Mouse (Mus musculus) CH12.LX (cell line): Measurements from ENCODE around the gene Frmd8. TPM values are rescaled to one million over a fixed set of nuclear protein-coding genes. Genes with fewer than 3 reads are reported as not detected.

ENCODE experiments used
- DNase-seq: peaks from one replicate; pipeline ENCODE4 v3.0.0-alpha.2; 2013; ENCODE audit errors: extremely low read depth
- H3K27ac ChIP-seq: 2 replicates; pipeline ENCODE4 v1.5.1; 2012; ENCODE audit warnings: low read depth, mild to moderate bottlenecking, control low read depth, moderate library complexity; ENCODE audit not compliant: insufficient read depth
- H3K27me3 ChIP-seq: replicated peaks from 2 replicates; pipeline ENCODE3; 2012; ENCODE audit warnings: inconsistent platforms
- H3K36me3 ChIP-seq, 2 experiments: replicated peaks in 1 of 2; 2 replicates each; pipeline versions ENCODE3 to v1.6.1; 2012; ENCODE audit warnings: inconsistent platforms in 1 of 2, low read length in 1 of 2, mild to moderate bottlenecking in 1 of 2, mixed read lengths in 1 of 2, moderate library complexity in 1 of 2; ENCODE audit not compliant: control insufficient read depth in 1 of 2, insufficient read depth in 1 of 2
- H3K4me1 ChIP-seq, 2 experiments: 2 replicates each; pipeline ENCODE4 v1.6.1; 2012; ENCODE audit warnings: inconsistent platforms in 1 of 2, moderate library complexity in 1 of 2; ENCODE audit not compliant: insufficient read depth in 2 of 2, control insufficient read depth in 1 of 2
- H3K4me2 ChIP-seq: 2 replicates; pipeline ENCODE4 v1.6.1; 2012; ENCODE audit warnings: low read depth, mild to moderate bottlenecking, control low read depth; ENCODE audit not compliant: poor library complexity, insufficient read depth, severe bottlenecking
- H3K4me3 ChIP-seq, 3 experiments: fragments of 150-350 bp in 1 of 3; sonication (generic) in 1 of 3; replicated peaks in 1 of 3; 2 replicates each; pipeline versions ENCODE3 to v1.5.1; 2011 to 2012; ENCODE audit warnings: low read depth in 2 of 3, low read length in 2 of 3, mild to moderate bottlenecking in 2 of 3, moderate library complexity in 2 of 3, control low read depth in 1 of 3, improper control_type of control experiment in 1 of 3, inconsistent platforms in 1 of 3, mixed read lengths in 1 of 3; ENCODE audit not compliant: poor library complexity in 1 of 3
- H3K79me2 ChIP-seq: replicated peaks from 2 replicates; pipeline ENCODE4 v1.6.1; 2012; ENCODE audit warnings: mild to moderate bottlenecking, moderate library complexity; ENCODE audit not compliant: control insufficient read depth, poor library complexity, insufficient read depth, severe bottlenecking; ENCODE audit errors: extremely low read depth
- H3K9ac ChIP-seq: 2 replicates; pipeline ENCODE4 v1.6.1; 2012; ENCODE audit warnings: low read depth, mild to moderate bottlenecking, control low read depth, moderate library complexity; ENCODE audit not compliant: insufficient read depth
- H3K9me3 ChIP-seq: replicated peaks from 2 replicates; pipeline ENCODE3; 2012; ENCODE audit warnings: low read length, inconsistent platforms, mixed read lengths
- BHLHE40 ChIP-seq: IDR thresholded peaks from 2 replicates; pipeline ENCODE4 v1.6.1; 2011; ENCODE audit warnings: mild to moderate bottlenecking, low read depth, low read length, improper control_type of control experiment
- CHD1 ChIP-seq: IDR thresholded peaks from 2 replicates; pipeline ENCODE4 v1.6.1; 2012; ENCODE audit warnings: low read depth, low read length, improper control_type of control experiment, inconsistent platforms
- CHD2 ChIP-seq: IDR thresholded peaks from 2 replicates; pipeline ENCODE4 v1.6.1; 2011; ENCODE audit warnings: low read length, improper control_type of control experiment
- CTCF ChIP-seq, 2 experiments: IDR thresholded peaks in 1 of 2; conservative IDR thresholded peaks in 1 of 2; 2 replicates each; pipeline ENCODE4 v1.5.1; 2011 to 2012; ENCODE audit warnings: low read depth in 2 of 2, low read length in 2 of 2, improper control_type of control experiment in 1 of 2, inconsistent platforms in 1 of 2, mild to moderate bottlenecking in 1 of 2, moderate library complexity in 1 of 2
- E2F4 ChIP-seq: IDR thresholded peaks from 2 replicates; pipeline ENCODE4 v1.6.1; 2011; ENCODE audit warnings: low read depth, low read length, improper control_type of control experiment; ENCODE audit not compliant: insufficient replicate concordance
- ELF1 ChIP-seq: IDR thresholded peaks from 2 replicates; pipeline ENCODE4 v1.6.1; 2014; ENCODE audit warnings: low read depth, mild to moderate bottlenecking, inconsistent platforms, low read length, improper control_type of control experiment
- ETS1 ChIP-seq: conservative IDR thresholded peaks from 2 replicates; pipeline ENCODE4 v1.6.1; 2012; ENCODE audit warnings: low read depth, mild to moderate bottlenecking, inconsistent platforms, low read length, improper control_type of control experiment, moderate library complexity
- HCFC1 ChIP-seq: IDR thresholded peaks from 2 replicates; pipeline ENCODE4 v1.6.1; 2012; ENCODE audit warnings: low read depth, mild to moderate bottlenecking, inconsistent platforms, low read length, improper control_type of control experiment
- IRF4 ChIP-seq: IDR thresholded peaks from 2 replicates; pipeline ENCODE4 v1.6.1; 2014; ENCODE audit warnings: low read depth, mild to moderate bottlenecking, inconsistent platforms, low read length, improper control_type of control experiment
- JUN ChIP-seq: IDR thresholded peaks from 2 replicates; pipeline ENCODE4 v1.6.1; 2011; ENCODE audit warnings: low read depth, mild to moderate bottlenecking, low read length, improper control_type of control experiment, moderate library complexity; ENCODE audit not compliant: insufficient read depth
- JUND ChIP-seq: conservative IDR thresholded peaks from 2 replicates; pipeline ENCODE4 v1.6.1; 2011; ENCODE audit warnings: low read depth, low read length, improper control_type of control experiment
- KAT2A ChIP-seq: IDR thresholded peaks from 2 replicates; pipeline ENCODE4 v1.6.1; 2012; ENCODE audit warnings: low read length, improper control_type of control experiment, inconsistent platforms; ENCODE audit not compliant: insufficient replicate concordance
- MAFK ChIP-seq: IDR thresholded peaks from 2 replicates; pipeline ENCODE4 v1.6.1; 2011; ENCODE audit warnings: low read length, improper control_type of control experiment; ENCODE audit not compliant: insufficient replicate concordance
- MAX ChIP-seq: IDR thresholded peaks from 2 replicates; pipeline ENCODE4 v1.6.1; 2011; ENCODE audit warnings: low read length, improper control_type of control experiment
- MAZ ChIP-seq: IDR thresholded peaks from 2 replicates; pipeline ENCODE4 v1.6.1; 2012; ENCODE audit warnings: low read depth, mild to moderate bottlenecking, inconsistent platforms, low read length, improper control_type of control experiment, moderate library complexity
- MXI1 ChIP-seq: IDR thresholded peaks from 2 replicates; pipeline ENCODE4 v1.6.1; 2011; ENCODE audit warnings: mild to moderate bottlenecking, low read depth, low read length, improper control_type of control experiment
- MYC ChIP-seq: IDR thresholded peaks from 2 replicates; pipeline ENCODE4 v1.6.1; 2011; ENCODE audit warnings: low read depth, mild to moderate bottlenecking, improper control_type of control experiment, low read length
- NELFE ChIP-seq: IDR thresholded peaks from 2 replicates; pipeline ENCODE4 v1.6.1; 2011; ENCODE audit warnings: low read depth, low read length, improper control_type of control experiment
- NRF1 ChIP-seq: IDR thresholded peaks from 2 replicates; pipeline ENCODE4 v1.6.1; 2014; ENCODE audit warnings: low read depth, mild to moderate bottlenecking, inconsistent platforms, low read length, improper control_type of control experiment, moderate library complexity
- PAX5 ChIP-seq: IDR thresholded peaks from 2 replicates; pipeline ENCODE4 v1.6.1; 2012; ENCODE audit warnings: low read length, inconsistent platforms, mixed read lengths
- POLR2A ChIP-seq: IDR thresholded peaks from 2 replicates; pipeline ENCODE4 v1.6.1; 2011; ENCODE audit warnings: low read depth, mild to moderate bottlenecking, improper control_type of control experiment, low read length
- POLR2AphosphoS2 ChIP-seq: IDR thresholded peaks from 2 replicates; pipeline ENCODE4 v1.6.1; 2011; ENCODE audit warnings: low read depth, low read length, improper control_type of control experiment
- RAD21 ChIP-seq: IDR thresholded peaks from 2 replicates; pipeline ENCODE4 v1.6.1; 2011; ENCODE audit warnings: low read depth, mild to moderate bottlenecking, low read length, improper control_type of control experiment, moderate library complexity
- RCOR1 ChIP-seq: conservative IDR thresholded peaks from 2 replicates; pipeline ENCODE4 v1.6.1; 2012; ENCODE audit warnings: low read depth, mild to moderate bottlenecking, inconsistent platforms, low read length, improper control_type of control experiment
- SIN3A ChIP-seq: IDR thresholded peaks from 2 replicates; pipeline ENCODE4 v1.6.1; 2012; ENCODE audit warnings: low read length, improper control_type of control experiment, inconsistent platforms
- SMC3 ChIP-seq: IDR thresholded peaks from 2 replicates; pipeline ENCODE4 v1.6.1; 2011; ENCODE audit warnings: low read depth, low read length, improper control_type of control experiment
- TBP ChIP-seq: conservative IDR thresholded peaks from 2 replicates; pipeline ENCODE4 v1.6.1; 2011; ENCODE audit warnings: low read depth, low read length, improper control_type of control experiment
- TCF12 ChIP-seq: IDR thresholded peaks from 2 replicates; pipeline ENCODE4 v1.6.1; 2014; ENCODE audit warnings: low read depth, mild to moderate bottlenecking, inconsistent platforms, low read length, improper control_type of control experiment
- UBTF ChIP-seq: IDR thresholded peaks from 2 replicates; pipeline ENCODE4 v1.6.1; 2012; ENCODE audit warnings: low read depth, mild to moderate bottlenecking, inconsistent platforms, low read length, improper control_type of control experiment, moderate library complexity
- USF1 ChIP-seq: IDR thresholded peaks from 2 replicates; pipeline ENCODE4 v1.6.1; 2014; ENCODE audit warnings: low read depth, mild to moderate bottlenecking, inconsistent platforms, low read length, improper control_type of control experiment
- USF2 ChIP-seq: conservative IDR thresholded peaks from 2 replicates; pipeline ENCODE4 v1.6.1; 2011; ENCODE audit warnings: low read depth, low read length, improper control_type of control experiment
- ZC3H11A ChIP-seq: IDR thresholded peaks from 2 replicates; pipeline ENCODE4 v1.6.1; 2012; ENCODE audit warnings: low read depth, mild to moderate bottlenecking, inconsistent platforms, low read length, improper control_type of control experiment
- ZKSCAN1 ChIP-seq: IDR thresholded peaks from 2 replicates; pipeline ENCODE4 v1.6.1; 2012; ENCODE audit warnings: low read depth, inconsistent platforms, low read length, improper control_type of control experiment, borderline replicate concordance
- ZMIZ1 ChIP-seq: IDR thresholded peaks from 2 replicates; pipeline ENCODE4 v1.6.1; 2012; ENCODE audit warnings: low read depth, mild to moderate bottlenecking, inconsistent platforms, low read length, improper control_type of control experiment
- ZNF384 ChIP-seq: IDR thresholded peaks from 2 replicates; pipeline ENCODE4 v1.6.1; 2012; ENCODE audit warnings: low read depth, low read length, improper control_type of control experiment, inconsistent platforms
- dilution Hi-C: fragments of 300-500 bp; cut with MboI; formaldehyde crosslinking; loops from 2 replicates; pipeline ENCODE4 v1.14.3; 2020; ENCODE audit warnings: low sequenced_read_pairs; ENCODE audit not compliant: extremely low pct_unique_long_range_greater_than_20kb, extremely low pct_ligation_motif_present
- in situ Hi-C: fragments of 300-500 bp; cut with MboI; formaldehyde crosslinking; loops from 3 replicates; pipeline ENCODE4 v1.14.3; 2019; ENCODE audit warnings: low sequenced_read_pairs, low pct_ligation_motif_present, low pct_unique_long_range_greater_than_20kb, mixed read lengths
- polyA plus RNA-seq: library from polyadenylated mRNA; unstranded; fragments of >175 nt; gene quantifications from 2 replicates; pipeline ENCODE4 v1.2.1, GENCODE M21; 2012; ENCODE audit warnings: low read depth; ENCODE audit not compliant: insufficient read length
- total RNA-seq, 2 experiments: library from RNA; depleted of rRNA; stranded (reverse); fragments of 300-350 nt in 1 of 2; fragments of >200 nt in 1 of 2; gene quantifications; 2 replicates each; pipeline ENCODE4 v1.2.3; 2012 to 2014

The Frmd8 gene
- total and polyA plus RNA-seq, 3 experiments: 13.5 to 30.7 (median 25.2) TPM

- in situ Hi-C loops: no loop called here
- peak; percentile 46 for DNase-seq
- Histone ChIP-seq H3K36me3 (peaks cover 20 to 69% of the 10 kb centered on the region in 2 experiments), H3K27me3 (no peaks in the 10 kb centered on the region), H3K9me3 (no peaks in the 10 kb centered on the region), H3K4me2 (no peak overlapping the region), H3K4me1 (no peaks in the 10 kb centered on the region), H3K4me3 (no peak overlapping the region), H3K27ac (no peak overlapping the region), H3K9ac (no peak overlapping the region), H3K79me2 (no peaks in the 10 kb centered on the region)
- dilution Hi-C loops: no loop called here
- peak; percentile 61 for TF ChIP-seq SMC3
- TF ChIP-seq MAZ: no peak
- TF ChIP-seq POLR2AphosphoS2: no peak
- no peak for TF ChIP-seq MAFK
- TF ChIP-seq NELFE: no peak
- peak; percentile 53 for TF ChIP-seq RAD21
- no peak for TF ChIP-seq UBTF
- TF ChIP-seq TCF12: no peak
- no peak for TF ChIP-seq KAT2A
- no peak for TF ChIP-seq CHD1
- no peak for TF ChIP-seq POLR2A
- no peak for TF ChIP-seq PAX5
- TF ChIP-seq MXI1: no peak
- TF ChIP-seq CHD2: no peak
- TF ChIP-seq HCFC1: no peak
- TF ChIP-seq USF2: no peak
- TF ChIP-seq E2F4: no peak
- TF ChIP-seq MYC: 0 out of 2 replicates have a peak, but pooled peaks have one; percentile 30
- TF ChIP-seq IRF4: no peak
- no peak for TF ChIP-seq ZC3H11A
- TF ChIP-seq ELF1: no peak
- TF ChIP-seq USF1: no peak
- no peak for TF ChIP-seq RCOR1
- TF ChIP-seq JUND: no peak
- no peak for TF ChIP-seq MAX
- no peak for TF ChIP-seq TBP
- no peak for TF ChIP-seq ZMIZ1
- TF ChIP-seq CTCF (conservative IDR thresholded peaks at IDR 0.05 in 1 of 2, IDR thresholded peaks at IDR 0.05 in 1 of 2; ENCODE audit: low read depth in 2 of 2, low read length in 2 of 2): peak in 1 of 2 experiments; percentile 70; a peak in 3 of 4 replicates
- TF ChIP-seq ETS1: no peak
- TF ChIP-seq ZKSCAN1: no peak
- TF ChIP-seq NRF1: no peak
- no peak for TF ChIP-seq SIN3A
- no peak for TF ChIP-seq BHLHE40
- TF ChIP-seq ZNF384: no peak
- no peak for TF ChIP-seq JUN
Observed at GRCm38 (mm10) chr19:5885838-5886237, 10.8 kb upstream of the Frmd8 start.
